Mouse (Mus musculus): ENCODE data around the gene Mdh1. TPM values are rescaled to one million over a fixed set of nuclear protein-coding genes. Genes with fewer than 3 reads are reported as not detected.
A peak's percentile ranks its signal among the peaks of the same experiment; 100 is the strongest.

The Mdh1 gene
- polyA plus RNA-seq, 1 experiment = 261 TPM

DNA sequence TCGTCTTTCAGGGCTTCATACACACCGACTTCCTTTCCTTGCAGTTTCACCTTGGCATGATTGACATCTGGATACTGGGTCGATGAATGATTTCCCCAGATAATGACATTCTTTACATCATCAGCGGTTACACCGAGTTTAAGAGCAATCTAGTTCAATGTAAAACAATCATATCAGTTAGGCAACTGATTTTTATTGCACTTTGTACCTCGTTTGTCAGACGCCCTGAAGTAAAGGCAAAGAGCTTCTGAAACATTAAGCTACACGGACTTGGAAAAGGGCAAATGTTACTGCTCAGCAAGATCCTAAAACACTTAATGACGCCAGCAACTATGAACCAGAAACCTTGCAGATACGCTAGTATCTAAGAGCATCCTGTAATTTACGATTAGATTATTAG is 12.4 kb downstream of the Mdh1 start:
- Histone ChIP-seq H3K27ac (ENCODE audit: insufficient read depth, low read depth, low read length) (0 out of 2 replicates have a peak overlapping the region, but pooled peaks have one; percentile 7), H3K4me3 (ENCODE audit: low read depth, low read length) (no peak overlapping the region), H3K27me3 (ENCODE audit: control insufficient read depth, insufficient read depth, low read length) (no peaks in the 10 kb centered on the region), H3K36me3 (ENCODE audit: control insufficient read depth, insufficient read depth, low read length) (peaks cover 51% of the 10 kb centered on the region), H3K4me1 (ENCODE audit: control insufficient read depth, insufficient read depth, insufficient read length, low read length) (peaks cover 15% of the 10 kb centered on the region)
- 28% methylated on average over 11 of the region's 11 CpGs for WGBS
- TF ChIP-seq CTCF (IDR thresholded peaks at IDR 0.05; ENCODE audit: extremely low read depth, insufficient read length, insufficient replicate concordance, low read depth, low read length) (no peak), POLR2A (IDR thresholded peaks at IDR 0.05; ENCODE audit: low read depth, low read length) (no peak)

DNA sequence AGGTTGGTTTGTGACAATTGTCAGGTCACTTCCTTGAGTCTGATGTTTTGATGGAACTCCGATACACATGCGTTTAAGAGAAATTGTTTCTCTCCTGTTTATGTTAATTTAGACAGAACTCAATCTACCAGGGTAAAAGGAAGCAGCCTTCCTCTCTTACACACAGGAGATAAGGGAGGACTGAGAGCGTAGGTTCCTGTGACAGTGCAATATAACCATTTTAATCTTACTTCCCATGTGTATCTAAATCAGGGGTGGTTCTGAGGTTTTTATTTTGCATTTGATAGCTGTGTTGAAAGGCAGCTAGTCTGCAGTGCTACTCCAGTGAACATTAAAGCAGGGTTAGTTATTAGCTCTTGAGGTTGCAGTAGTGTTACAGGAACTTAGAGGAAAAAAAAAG is 20.1 kb downstream of the Mdh1 start:
- H3K27me3 ChIP-seq (ENCODE audit: control insufficient read depth, insufficient read depth, low read length) = no peaks in the 10 kb centered on the region
- H3K4me3 ChIP-seq (ENCODE audit: low read depth, low read length) = no peak overlapping the region
- TF ChIP-seq POLR2A (IDR thresholded peaks at IDR 0.05; ENCODE audit: low read depth, low read length) = no peak
- TF ChIP-seq CTCF (IDR thresholded peaks at IDR 0.05; ENCODE audit: extremely low read depth, insufficient read length, insufficient replicate concordance, low read depth, low read length) = no peak
- H3K36me3 ChIP-seq (ENCODE audit: control insufficient read depth, insufficient read depth, low read length) = peaks cover 5% of the 10 kb centered on the region; the same call in 1 of the 2 replicates
- H3K27ac ChIP-seq (ENCODE audit: insufficient read depth, low read depth, low read length) = peak overlapping the region; percentile 47
- 27% methylated on average over 3 of the region's 3 CpGs for WGBS
- peaks cover 9% of the 10 kb centered on the region; the same call in 1 of the 2 replicates for H3K4me1 ChIP-seq (ENCODE audit: control insufficient read depth, insufficient read depth, insufficient read length, low read length)

DNA sequence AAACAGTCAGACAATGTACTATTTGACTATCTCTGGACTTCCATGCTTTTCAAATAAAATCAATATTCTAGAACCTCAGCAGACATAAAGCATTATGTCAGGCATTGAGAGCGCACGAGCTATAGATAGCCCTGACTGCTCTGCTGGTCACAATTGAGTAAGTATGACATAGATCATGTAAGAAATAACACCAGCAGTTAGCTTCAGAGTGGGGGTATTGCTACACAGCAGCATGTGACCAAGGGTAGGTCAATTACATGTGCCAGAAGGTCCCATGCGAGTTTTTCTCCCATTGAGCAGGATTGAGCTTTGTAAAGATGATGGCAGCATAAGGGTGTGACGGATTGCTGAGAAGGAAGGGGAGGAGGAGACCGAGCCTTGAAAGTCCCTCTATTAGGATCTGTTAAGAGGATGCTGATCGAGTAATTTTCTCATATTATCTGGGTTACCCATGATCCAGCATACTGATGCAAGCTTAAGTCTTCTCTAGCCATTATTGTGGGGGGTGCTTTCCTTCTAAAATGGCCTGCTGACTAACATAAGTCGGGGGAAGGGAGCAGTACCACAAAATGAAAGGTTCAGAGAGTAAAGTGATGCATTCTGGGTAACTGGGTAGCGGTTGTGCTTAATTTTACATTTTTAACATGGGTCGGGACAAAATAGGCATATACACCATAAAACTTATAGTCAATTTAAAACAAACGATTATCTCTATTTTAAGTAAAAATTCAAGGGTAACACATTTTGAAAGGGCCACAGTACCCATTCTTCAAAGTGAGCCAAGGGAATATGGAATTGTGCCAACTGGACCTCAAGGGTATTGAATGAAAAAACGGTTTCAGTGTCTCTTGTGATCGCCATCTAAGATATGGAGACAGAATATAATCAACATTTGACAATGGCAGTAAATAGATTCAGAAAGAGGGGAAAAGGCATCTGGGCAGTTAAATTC is 21.7 kb downstream of the Mdh1 start:
- Histone ChIP-seq H3K4me3 (ENCODE audit: low read depth, low read length) (no peak overlapping the region), H3K4me1 (ENCODE audit: control insufficient read depth, insufficient read depth, insufficient read length, low read length) (peaks cover 9% of the 10 kb centered on the region; the same call in 1 of the 2 replicates), H3K36me3 (ENCODE audit: control insufficient read depth, insufficient read depth, low read length) (no peaks in the 10 kb centered on the region), H3K27ac (ENCODE audit: insufficient read depth, low read depth, low read length) (peak overlapping the region; percentile 87), H3K27me3 (ENCODE audit: control insufficient read depth, insufficient read depth, low read length) (no peaks in the 10 kb centered on the region)
- no peak for TF ChIP-seq CTCF (IDR thresholded peaks at IDR 0.05; ENCODE audit: extremely low read depth, insufficient read length, insufficient replicate concordance, low read depth, low read length)
- no peak for TF ChIP-seq POLR2A (IDR thresholded peaks at IDR 0.05; ENCODE audit: low read depth, low read length)
- 57% methylated on average over 12 of the region's 12 CpGs for WGBS

DNA sequence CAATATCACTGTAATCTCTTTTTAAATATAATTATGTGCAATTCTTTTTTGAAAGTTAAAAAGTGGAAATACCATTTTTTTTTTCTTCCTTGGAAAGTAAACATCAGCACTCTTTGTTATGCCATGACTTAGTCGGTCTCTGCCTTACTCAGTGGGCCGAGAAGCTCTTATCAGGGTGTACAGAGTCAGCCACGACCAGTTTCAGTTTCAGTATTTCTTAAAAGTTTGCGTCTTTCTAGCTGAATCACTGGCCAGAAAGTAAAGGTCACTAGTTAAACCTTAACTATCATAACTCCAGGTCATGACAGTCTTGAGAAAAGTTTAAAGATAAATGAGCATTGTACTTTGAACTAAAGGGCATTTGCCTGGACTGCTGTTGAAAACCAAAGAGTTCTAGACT is 22.4 kb downstream of the Mdh1 start:
- WGBS = 13% methylated on average over 4 of the region's 4 CpGs
- H3K36me3 ChIP-seq (ENCODE audit: control insufficient read depth, insufficient read depth, low read length) = no peaks in the 10 kb centered on the region
- TF ChIP-seq CTCF (IDR thresholded peaks at IDR 0.05; ENCODE audit: extremely low read depth, insufficient read length, insufficient replicate concordance, low read depth, low read length) = no peak
- TF ChIP-seq POLR2A (IDR thresholded peaks at IDR 0.05; ENCODE audit: low read depth, low read length) = no peak
- peaks cover 9% of the 10 kb centered on the region; the same call in 1 of the 2 replicates for H3K4me1 ChIP-seq (ENCODE audit: control insufficient read depth, insufficient read depth, insufficient read length, low read length)
- no peak overlapping the region for H3K4me3 ChIP-seq (ENCODE audit: low read depth, low read length)
- no peak overlapping the region for H3K27ac ChIP-seq (ENCODE audit: insufficient read depth, low read depth, low read length)
- H3K27me3 ChIP-seq (ENCODE audit: control insufficient read depth, insufficient read depth, low read length) = no peaks in the 10 kb centered on the region

DNA sequence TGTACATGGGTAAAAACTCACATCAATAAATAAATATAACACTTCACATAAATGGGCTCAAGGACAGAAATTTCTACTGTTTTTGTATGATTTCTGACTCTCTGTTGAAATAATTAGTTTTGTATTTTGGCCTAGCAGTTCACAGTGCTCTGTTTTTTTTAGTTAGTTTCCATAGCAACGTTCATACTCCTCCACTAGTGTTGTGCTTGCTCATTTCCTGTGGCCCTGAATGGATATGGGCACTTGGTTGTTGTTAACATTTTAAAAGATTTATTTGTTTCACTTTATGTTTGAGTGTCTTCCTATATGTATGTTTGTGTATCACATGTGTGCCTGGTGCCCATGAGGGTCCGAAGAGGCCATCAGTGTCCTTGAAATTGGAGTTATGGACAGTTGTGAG is 23.1 kb downstream of the Mdh1 start:
- H3K4me3 ChIP-seq (ENCODE audit: low read depth, low read length) = no peak overlapping the region
- H3K36me3 ChIP-seq (ENCODE audit: control insufficient read depth, insufficient read depth, low read length) = no peaks in the 10 kb centered on the region
- WGBS = 82% methylated on average over 2 of the region's 2 CpGs
- H3K4me1 ChIP-seq (ENCODE audit: control insufficient read depth, insufficient read depth, insufficient read length, low read length) = peaks cover 9% of the 10 kb centered on the region; the same call in 1 of the 2 replicates
- no peak for TF ChIP-seq POLR2A (IDR thresholded peaks at IDR 0.05; ENCODE audit: low read depth, low read length)
- no peak for TF ChIP-seq CTCF (IDR thresholded peaks at IDR 0.05; ENCODE audit: extremely low read depth, insufficient read length, insufficient replicate concordance, low read depth, low read length)
- peak overlapping the region; percentile 83 for H3K27ac ChIP-seq (ENCODE audit: insufficient read depth, low read depth, low read length)
- no peaks in the 10 kb centered on the region for H3K27me3 ChIP-seq (ENCODE audit: control insufficient read depth, insufficient read depth, low read length)

DNA sequence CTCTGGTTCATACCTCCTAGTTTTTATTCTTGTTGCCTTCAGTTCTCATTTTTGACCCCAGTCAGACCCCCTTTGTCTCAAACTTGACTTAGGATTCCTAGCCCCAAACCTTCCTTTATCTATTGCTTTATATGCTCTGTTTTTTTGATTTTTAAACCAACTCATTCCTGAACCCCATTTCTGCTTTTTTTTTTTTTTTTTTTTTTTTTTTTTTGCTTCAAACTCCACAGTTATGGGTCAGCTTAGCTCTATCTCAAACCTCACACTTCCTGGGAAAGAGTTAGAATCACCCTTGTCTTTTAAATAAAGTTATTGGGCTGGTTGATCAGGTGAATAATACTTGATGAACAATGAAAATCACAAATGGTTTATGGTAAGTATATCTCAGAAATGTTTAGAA is 24.6 kb downstream of the Mdh1 start:
- Histone ChIP-seq H3K4me1 (ENCODE audit: control insufficient read depth, insufficient read depth, insufficient read length, low read length) (peaks cover 9% of the 10 kb centered on the region; the same call in 1 of the 2 replicates), H3K27ac (ENCODE audit: insufficient read depth, low read depth, low read length) (no peak overlapping the region), H3K4me3 (ENCODE audit: low read depth, low read length) (no peak overlapping the region), H3K36me3 (ENCODE audit: control insufficient read depth, insufficient read depth, low read length) (no peaks in the 10 kb centered on the region), H3K27me3 (ENCODE audit: control insufficient read depth, insufficient read depth, low read length) (no peaks in the 10 kb centered on the region)
- TF ChIP-seq CTCF (IDR thresholded peaks at IDR 0.05; ENCODE audit: extremely low read depth, insufficient read length, insufficient replicate concordance, low read depth, low read length) = no peak
- no peak for TF ChIP-seq POLR2A (IDR thresholded peaks at IDR 0.05; ENCODE audit: low read depth, low read length)

DNA sequence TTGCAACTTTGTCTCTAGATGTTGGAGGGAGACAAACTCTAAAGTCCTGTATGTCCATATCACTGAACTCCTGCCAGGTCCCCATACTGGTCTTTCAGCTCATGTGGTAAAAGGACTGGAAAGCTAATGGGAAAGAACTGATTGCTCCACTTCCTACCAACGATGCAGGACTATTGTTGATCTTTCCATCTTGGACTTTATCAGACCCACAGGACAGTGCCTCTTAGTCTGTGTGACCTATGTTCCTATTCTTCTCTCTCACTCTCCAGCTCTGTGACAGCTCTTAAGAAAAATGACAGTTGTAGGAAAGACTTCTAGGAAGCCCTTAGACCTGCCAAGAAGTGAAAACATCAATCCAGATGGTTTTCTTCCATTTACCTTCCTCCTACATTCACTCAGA is 25.5 kb downstream of the Mdh1 start:
- H3K36me3 ChIP-seq (ENCODE audit: control insufficient read depth, insufficient read depth, low read length) = no peaks in the 10 kb centered on the region
- H3K27ac ChIP-seq (ENCODE audit: insufficient read depth, low read depth, low read length) = peak overlapping the region; percentile 28
- WGBS = 30% methylated on average over 1 of the region's 1 CpGs
- no peaks in the 10 kb centered on the region for H3K27me3 ChIP-seq (ENCODE audit: control insufficient read depth, insufficient read depth, low read length)
- H3K4me1 ChIP-seq (ENCODE audit: control insufficient read depth, insufficient read depth, insufficient read length, low read length) = peaks cover 9% of the 10 kb centered on the region; the same call in 1 of the 2 replicates
- TF ChIP-seq POLR2A (IDR thresholded peaks at IDR 0.05; ENCODE audit: low read depth, low read length) = no peak
- no peak for TF ChIP-seq CTCF (IDR thresholded peaks at IDR 0.05; ENCODE audit: extremely low read depth, insufficient read length, insufficient replicate concordance, low read depth, low read length)
- no peak overlapping the region for H3K4me3 ChIP-seq (ENCODE audit: low read depth, low read length)
